Mouse (Mus musculus): ENCODE data around the gene Tulp2. TPM values are rescaled to one million over a fixed set of nuclear protein-coding genes. Genes with fewer than 3 reads are reported as not detected.
A peak's percentile ranks its signal among the peaks of the same experiment; 100 is the strongest.

Tulp2 gene
- total RNA-seq, 4 experiments from 2014 or later: not detected

- DNase-seq (ENCODE audit: low spot score in 2 of 2): no peak
Observed at GRCm38 (mm10) chr7:45553519-45553918, 71.8 kb downstream of the Tulp2 start.

DNA sequence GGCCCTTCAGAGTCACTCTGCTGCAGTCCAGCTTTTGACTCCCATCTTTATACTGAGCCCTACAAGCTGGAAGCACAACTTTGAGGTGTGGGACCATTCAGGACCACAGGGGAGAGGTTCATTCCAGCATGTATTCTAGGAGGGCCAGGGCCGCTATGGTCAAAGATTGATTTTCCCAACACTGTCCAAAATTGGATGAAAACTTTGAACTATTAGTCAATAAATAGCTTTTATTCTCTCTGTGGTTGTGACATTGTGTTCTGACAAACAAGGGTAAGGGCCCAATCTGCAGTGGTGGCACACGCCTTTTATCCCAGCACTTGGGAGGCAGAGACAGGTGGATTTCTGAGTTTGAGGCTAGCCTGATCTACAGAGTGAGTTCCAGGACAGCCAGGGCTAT is 72.3 kb downstream of the Tulp2 start:
- DNase-seq (ENCODE audit: low spot score in 2 of 2): no peak

- DNase-seq (ENCODE audit: low spot score in 2 of 2): no peak
Observed at GRCm38 (mm10) chr7:45554744-45555143, 73.1 kb downstream of the Tulp2 start, which contains the start of gene Hsd17b14. Hsd17b14 (plus strand) TSS chr7:45554893.

- DNase-seq (ENCODE audit: low spot score in 2 of 2): peak; percentile 64 to 79
Observed at GRCm38 (mm10) chr7:45555787-45556186, 74.1 kb downstream of the Tulp2 start.

GRCm38 (mm10) chr7:45558907-45559306 is 77.2 kb downstream of the Tulp2 start:
- DNase-seq (ENCODE audit: low spot score in 2 of 2): no peak

- no peak for DNase-seq (ENCODE audit: low spot score in 2 of 2)
Observed at GRCm38 (mm10) chr7:45560241-45560640, 78.6 kb downstream of the Tulp2 start.

- DNase-seq (ENCODE audit: low spot score in 2 of 2): peak; percentile 45 to 69
Observed at GRCm38 (mm10) chr7:45560843-45561623, 79.4 kb downstream of the Tulp2 start.

DNA sequence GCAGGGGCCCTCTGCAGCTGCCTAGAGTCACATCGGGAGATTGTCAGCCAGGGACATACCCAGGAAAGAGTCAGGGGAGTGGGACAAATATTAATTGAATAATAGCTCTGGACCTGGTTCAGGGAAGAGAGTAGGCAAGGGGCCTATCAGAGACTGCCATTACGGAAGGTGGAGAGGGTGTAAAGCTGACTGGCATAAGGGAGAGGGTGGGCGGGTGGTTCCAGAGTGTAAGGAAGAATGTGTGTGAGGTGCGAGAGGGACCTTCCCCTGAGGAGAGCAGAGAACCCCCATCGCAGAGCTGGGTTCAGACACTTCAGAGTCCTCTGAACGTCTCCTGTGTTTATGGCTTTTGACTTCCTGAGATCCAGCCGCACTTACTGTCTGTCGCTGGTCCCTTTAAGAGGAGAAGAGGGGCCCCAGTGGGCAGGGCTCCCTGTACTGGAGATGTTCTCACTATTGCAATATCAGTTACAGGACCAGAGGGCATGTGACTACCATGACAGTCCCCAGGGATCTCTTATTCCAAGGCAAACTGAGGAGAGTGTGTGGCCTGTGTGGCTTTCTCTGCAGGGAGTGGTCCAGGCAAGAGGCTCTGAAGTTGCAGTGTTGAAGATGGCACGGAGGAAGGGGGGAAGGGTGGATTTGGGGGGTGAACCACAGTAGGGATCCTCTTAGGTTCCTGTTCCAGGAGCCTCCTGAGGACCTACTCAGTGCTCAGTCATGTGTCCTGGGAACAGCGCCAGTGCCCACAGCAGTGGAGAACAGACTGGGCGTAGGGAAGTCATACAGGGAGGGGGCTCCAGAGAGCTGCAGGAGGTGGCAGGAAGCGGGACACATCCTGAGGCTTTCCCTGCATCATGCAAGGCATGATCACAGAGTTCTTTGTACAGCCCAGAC is 80.2 kb downstream of the Tulp2 start:
- no peak for DNase-seq (ENCODE audit: low spot score in 2 of 2)

DNA sequence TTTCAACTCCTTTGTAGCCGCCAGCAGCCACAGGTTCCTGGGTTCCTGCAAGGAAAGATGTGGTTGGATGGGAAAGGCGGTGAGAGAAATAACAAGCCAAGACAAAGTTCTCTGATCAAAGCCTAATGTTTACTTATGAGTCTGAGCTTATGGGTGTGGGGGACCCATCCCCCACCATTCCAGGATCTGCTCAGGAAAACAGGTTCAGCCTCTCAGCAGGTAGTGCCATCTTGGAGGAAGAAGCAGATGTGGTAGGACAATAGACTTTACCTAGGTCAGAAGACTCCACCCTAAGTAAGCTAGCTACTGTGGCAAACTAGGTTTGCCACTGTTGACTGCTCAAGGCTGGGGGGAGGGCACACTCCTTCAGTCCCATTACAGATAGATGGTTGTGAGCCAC is 83.1 kb downstream of the Tulp2 start:
- DNase-seq (ENCODE audit: low spot score in 2 of 2): no peak

DNA sequence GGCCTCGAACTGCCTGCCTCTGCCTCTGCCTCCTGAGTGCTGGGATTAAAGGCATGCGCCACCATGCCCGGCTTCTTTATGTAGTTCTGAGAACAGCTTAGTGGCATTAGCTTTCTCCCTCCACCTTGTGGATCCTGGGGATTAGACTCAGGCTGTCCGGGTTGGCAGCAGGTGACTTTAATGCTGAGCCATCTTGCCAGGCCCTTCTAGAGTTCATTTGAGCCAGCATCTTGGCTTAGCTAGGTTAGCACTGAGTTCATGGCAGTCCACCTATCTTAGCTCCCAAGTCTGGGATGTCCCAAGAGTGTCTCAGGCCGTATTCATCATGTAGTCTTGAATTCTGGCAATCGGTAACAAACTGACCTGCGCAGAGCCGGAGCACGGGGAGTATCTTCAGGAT is 83.8 kb downstream of the Tulp2 start:
- DNase-seq (ENCODE audit: low spot score in 2 of 2): no peak

GRCm38 (mm10) chr7:45567112-45567779 is 85.6 kb downstream of the Tulp2 start:
- DNase-seq (ENCODE audit: low spot score in 2 of 2): no peak

DNA sequence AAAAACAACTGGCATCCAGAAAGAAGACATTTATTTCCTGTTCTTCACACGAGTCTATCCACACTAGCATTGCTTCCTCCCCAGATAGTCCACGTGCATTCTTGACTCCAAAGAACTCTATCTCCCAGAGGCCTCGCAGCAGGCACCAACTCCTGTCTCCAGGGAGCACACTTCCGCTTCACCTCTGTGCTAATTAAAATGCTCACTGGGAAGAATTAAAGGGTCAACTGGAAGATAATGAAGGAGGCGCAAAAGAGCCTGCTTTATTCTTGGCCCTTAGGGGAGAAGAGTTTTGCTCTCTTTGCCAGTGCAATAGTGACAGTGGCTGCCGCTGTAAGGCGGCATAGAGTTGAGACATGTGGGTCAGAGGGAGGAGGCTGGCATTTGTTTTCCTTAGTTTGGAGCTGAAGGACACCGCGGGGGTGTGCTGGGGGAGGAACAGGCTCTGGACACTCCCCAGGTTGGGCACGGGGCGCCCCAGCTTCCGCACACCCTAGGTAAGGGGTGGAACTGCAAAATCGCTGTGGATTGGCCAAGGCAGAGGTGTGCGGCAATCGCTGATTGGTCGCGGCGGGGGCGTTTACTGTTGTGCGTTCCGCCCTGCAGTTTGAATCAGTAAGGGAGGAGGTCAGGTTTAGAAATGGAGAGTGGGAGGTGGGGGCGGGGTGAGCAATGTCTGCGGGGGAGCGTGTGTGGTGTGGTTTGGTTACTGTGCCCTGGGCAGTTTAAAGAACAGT is 86.3 kb downstream of the Tulp2 start:
- peak; percentile 83 to 90 for DNase-seq (ENCODE audit: low spot score in 2 of 2)

- DNase-seq (ENCODE audit: low spot score in 2 of 2): no peak
Observed at GRCm38 (mm10) chr7:45568601-45569473, 87.2 kb downstream of the Tulp2 start.

- peak; percentile 41 to 49 for DNase-seq (ENCODE audit: low spot score in 2 of 2)
Observed at GRCm38 (mm10) chr7:45570103-45570741, 88.5 kb downstream of the Tulp2 start, which contains the start of gene Bcat2. Bcat2 (plus strand) TSS chr7:45570153.

- DNase-seq (ENCODE audit: low spot score in 2 of 2): no peak
Observed at GRCm38 (mm10) chr7:45571966-45572365, 90.3 kb downstream of the Tulp2 start.

All from layer of hippocampus, adult 8-10 months (tissue).